Mouse (Mus musculus): Measurements from ENCODE around the gene Srsf10.

DNA sequence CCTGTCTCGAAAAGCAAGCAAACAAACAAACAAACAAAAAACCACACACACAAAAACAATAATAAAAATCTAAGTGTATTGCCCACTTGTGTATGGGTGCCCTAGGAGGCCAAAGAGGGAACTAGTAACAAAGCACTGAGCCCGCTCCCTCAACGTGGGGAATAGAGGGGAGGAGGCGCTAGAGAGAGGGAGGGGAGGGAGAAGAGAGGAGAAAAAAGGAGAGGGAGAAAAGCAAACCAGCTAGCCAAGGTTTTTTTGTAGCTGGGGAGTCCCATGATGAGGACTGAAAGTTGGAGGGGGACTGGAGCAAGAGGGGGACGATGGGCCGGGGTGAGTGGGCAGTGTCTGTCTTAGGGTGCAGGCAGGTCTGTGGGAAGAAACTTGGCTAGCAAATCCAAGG, 467 bp upstream of the Srsf10 start:
- no peak for TF ChIP-seq CTCF (IDR thresholded peaks at IDR 0.05; ENCODE audit: borderline replicate concordance, insufficient read depth, low read depth, low read length)
- no peak for TF ChIP-seq POLR2A (IDR thresholded peaks at IDR 0.05; ENCODE audit: borderline replicate concordance, insufficient read depth, low read length)
